Mouse (Mus musculus): ENCODE results near the gene Tram2. TPM values are rescaled to one million over a fixed set of nuclear protein-coding genes. Genes with fewer than 3 reads are reported as not detected.

Gene Tram2
- polyA plus RNA-seq, 1 experiment from 2014 or later = 8.6 TPM

GRCm38 (mm10) chr1:21069830-21070522 lies 9.1 kb downstream of the Tram2 start:
- no peak for ATAC-seq (ENCODE audit: low FRiP score, low TSS enrichment)
- 61% methylated on average over 12 of the region's 12 CpGs for WGBS
- H3K27me3 ChIP-seq (ENCODE audit: insufficient read depth, low read length) = no peaks in the 10 kb centered on the region
- no peak overlapping the region for H3K4me3 ChIP-seq (ENCODE audit: low read length)
- H3K9ac ChIP-seq (replicated peaks; ENCODE audit: low read length) = no peak overlapping the region
- H3K4me1 ChIP-seq (ENCODE audit: insufficient read depth, low read length) = peaks cover 46% of the 10 kb centered on the region
- H3K4me2 ChIP-seq (replicated peaks; ENCODE audit: low read depth, low read length) = 0 out of 2 replicates have a peak overlapping the region, but pooled peaks have one; percentile 4
- peak overlapping the region; percentile 44; the same call in 1 of the 2 replicates for H3K27ac ChIP-seq (ENCODE audit: low read length)
- peaks cover 5% of the 10 kb centered on the region; the same call in 1 of the 2 replicates for H3K9me3 ChIP-seq (ENCODE audit: low read length)
- peaks cover 17% of the 10 kb centered on the region; the same call in 1 of the 2 replicates for H3K36me3 ChIP-seq (ENCODE audit: insufficient read depth, low read length)

GRCm38 (mm10) chr1:21068491-21068890 lies 10.5 kb downstream of the Tram2 start:
- Histone ChIP-seq H3K27ac (ENCODE audit: low read length) (no peak overlapping the region), H3K4me1 (ENCODE audit: insufficient read depth, low read length) (peaks cover 31% of the 10 kb centered on the region), H3K9ac (replicated peaks; ENCODE audit: low read length) (no peak overlapping the region), H3K4me2 (replicated peaks; ENCODE audit: low read depth, low read length) (no peak overlapping the region), H3K9me3 (ENCODE audit: low read length) (peaks cover 5% of the 10 kb centered on the region; the same call in 1 of the 2 replicates), H3K4me3 (ENCODE audit: low read length) (no peak overlapping the region), H3K27me3 (ENCODE audit: insufficient read depth, low read length) (no peaks in the 10 kb centered on the region), H3K36me3 (ENCODE audit: insufficient read depth, low read length) (peaks cover 20% of the 10 kb centered on the region; the same call in 1 of the 2 replicates)
- no peak for ATAC-seq (ENCODE audit: low FRiP score, low TSS enrichment)
- WGBS = 36% methylated on average over 1 of the region's 1 CpGs

GRCm38 (mm10) chr1:21067536-21068221 lies 11.3 kb downstream of the Tram2 start:
- no peak overlapping the region for H3K4me2 ChIP-seq (replicated peaks; ENCODE audit: low read depth, low read length)
- H3K9ac ChIP-seq (replicated peaks; ENCODE audit: low read length) = no peak overlapping the region
- ATAC-seq (ENCODE audit: low FRiP score, low TSS enrichment) = no peak
- peaks cover 20% of the 10 kb centered on the region; the same call in 1 of the 2 replicates for H3K36me3 ChIP-seq (ENCODE audit: insufficient read depth, low read length)
- H3K4me1 ChIP-seq (ENCODE audit: insufficient read depth, low read length) = peaks cover 23% of the 10 kb centered on the region
- no peak overlapping the region for H3K4me3 ChIP-seq (ENCODE audit: low read length)
- H3K9me3 ChIP-seq (ENCODE audit: low read length) = peaks cover 5% of the 10 kb centered on the region; the same call in 1 of the 2 replicates
- WGBS = 90% methylated on average over 11 of the region's 11 CpGs
- no peaks in the 10 kb centered on the region for H3K27me3 ChIP-seq (ENCODE audit: insufficient read depth, low read length)
- no peak overlapping the region for H3K27ac ChIP-seq (ENCODE audit: low read length)

GRCm38 (mm10) chr1:21064153-21064552 lies 14.9 kb downstream of the Tram2 start:
- peaks cover 20% of the 10 kb centered on the region; the same call in 1 of the 2 replicates for H3K36me3 ChIP-seq (ENCODE audit: insufficient read depth, low read length)
- peaks cover 5% of the 10 kb centered on the region; the same call in 1 of the 2 replicates for H3K9me3 ChIP-seq (ENCODE audit: low read length)
- H3K27me3 ChIP-seq (ENCODE audit: insufficient read depth, low read length) = no peaks in the 10 kb centered on the region
- H3K27ac ChIP-seq (ENCODE audit: low read length) = no peak overlapping the region
- 96% methylated on average over 5 of the region's 5 CpGs for WGBS
- no peak overlapping the region for H3K9ac ChIP-seq (replicated peaks; ENCODE audit: low read length)
- no peak for ATAC-seq (ENCODE audit: low FRiP score, low TSS enrichment)
- no peak overlapping the region for H3K4me3 ChIP-seq (ENCODE audit: low read length)
- no peak overlapping the region for H3K4me2 ChIP-seq (replicated peaks; ENCODE audit: low read depth, low read length)
- H3K4me1 ChIP-seq (ENCODE audit: insufficient read depth, low read length) = peaks cover 13% of the 10 kb centered on the region

- ATAC-seq (ENCODE audit: low FRiP score, low TSS enrichment) = no peak
- Histone ChIP-seq H3K27me3 (ENCODE audit: insufficient read depth, low read length) (no peaks in the 10 kb centered on the region), H3K9ac (replicated peaks; ENCODE audit: low read length) (no peak overlapping the region), H3K27ac (ENCODE audit: low read length) (no peak overlapping the region), H3K36me3 (ENCODE audit: insufficient read depth, low read length) (peaks cover 14% of the 10 kb centered on the region; the same call in 1 of the 2 replicates), H3K4me3 (ENCODE audit: low read length) (no peak overlapping the region), H3K4me2 (replicated peaks; ENCODE audit: low read depth, low read length) (no peak overlapping the region), H3K9me3 (ENCODE audit: low read length) (peaks cover 8% of the 10 kb centered on the region; the same call in 1 of the 2 replicates), H3K4me1 (ENCODE audit: insufficient read depth, low read length) (no peaks in the 10 kb centered on the region)
- 87% methylated on average over 5 of the region's 5 CpGs for WGBS
Observed at GRCm38 (mm10) chr1:21059385-21060109, 19.5 kb downstream of the Tram2 start.

GRCm38 (mm10) chr1:21053009-21053408 lies 26.0 kb downstream of the Tram2 start:
- H3K27ac ChIP-seq (ENCODE audit: low read length) = no peak overlapping the region
- peaks cover 1% of the 10 kb centered on the region; the same call in 1 of the 2 replicates for H3K36me3 ChIP-seq (ENCODE audit: insufficient read depth, low read length)
- H3K9me3 ChIP-seq (ENCODE audit: low read length) = peaks cover 1% of the 10 kb centered on the region; the same call in 1 of the 2 replicates
- ATAC-seq (ENCODE audit: low FRiP score, low TSS enrichment) = no peak
- H3K4me3 ChIP-seq (ENCODE audit: low read length) = no peak overlapping the region
- 76% methylated on average over 9 of the region's 9 CpGs for WGBS
- H3K9ac ChIP-seq (replicated peaks; ENCODE audit: low read length) = no peak overlapping the region
- peaks cover 11% of the 10 kb centered on the region for H3K4me1 ChIP-seq (ENCODE audit: insufficient read depth, low read length)
- H3K27me3 ChIP-seq (ENCODE audit: insufficient read depth, low read length) = no peaks in the 10 kb centered on the region
- no peak overlapping the region for H3K4me2 ChIP-seq (replicated peaks; ENCODE audit: low read depth, low read length)

- Histone ChIP-seq H3K4me1 (ENCODE audit: insufficient read depth, low read length) (peaks cover 11% of the 10 kb centered on the region), H3K4me2 (replicated peaks; ENCODE audit: low read depth, low read length) (no peak overlapping the region)
Observed at GRCm38 (mm10) chr1:21052608-21053007, 26.4 kb downstream of the Tram2 start.

GRCm38 (mm10) chr1:21052132-21052545 lies 26.9 kb downstream of the Tram2 start:
- H3K36me3 ChIP-seq (ENCODE audit: insufficient read depth, low read length) = no peaks in the 10 kb centered on the region
- 0 out of 2 replicates have a peak overlapping the region, but pooled peaks have one; percentile 2 for H3K27ac ChIP-seq (ENCODE audit: low read length)
- WGBS = 54% methylated on average over 5 of the region's 5 CpGs
- no peak overlapping the region for H3K4me2 ChIP-seq (replicated peaks; ENCODE audit: low read depth, low read length)
- no peaks in the 10 kb centered on the region for H3K27me3 ChIP-seq (ENCODE audit: insufficient read depth, low read length)
- H3K9me3 ChIP-seq (ENCODE audit: low read length) = no peaks in the 10 kb centered on the region
- peaks cover 11% of the 10 kb centered on the region for H3K4me1 ChIP-seq (ENCODE audit: insufficient read depth, low read length)
- ATAC-seq (ENCODE audit: low FRiP score, low TSS enrichment) = peak; percentile 14; the same call in 1 of the 2 replicates
- H3K4me3 ChIP-seq (ENCODE audit: low read length) = no peak overlapping the region
- no peak overlapping the region for H3K9ac ChIP-seq (replicated peaks; ENCODE audit: low read length)

More at GRCm38 (mm10) chr1:21052608-21053007, 26.4 kb downstream of the Tram2 start:
- Histone ChIP-seq H3K4me3 (ENCODE audit: low read length) (no peak overlapping the region), H3K9me3 (ENCODE audit: low read length) (no peaks in the 10 kb centered on the region), H3K27me3 (ENCODE audit: insufficient read depth, low read length) (no peaks in the 10 kb centered on the region), H3K27ac (ENCODE audit: low read length) (0 out of 2 replicates have a peak overlapping the region, but pooled peaks have one; percentile 2), H3K36me3 (ENCODE audit: insufficient read depth, low read length) (no peaks in the 10 kb centered on the region), H3K9ac (replicated peaks; ENCODE audit: low read length) (no peak overlapping the region)
- 59% methylated on average over 5 of the region's 5 CpGs for WGBS
- peak; percentile 61 for ATAC-seq (ENCODE audit: low FRiP score, low TSS enrichment)

GRCm38 (mm10) chr1:21049005-21049404 lies 30.0 kb downstream of the Tram2 start:
- Histone ChIP-seq H3K27me3 (ENCODE audit: insufficient read depth, low read length) (no peaks in the 10 kb centered on the region), H3K36me3 (ENCODE audit: insufficient read depth, low read length) (no peaks in the 10 kb centered on the region), H3K4me2 (replicated peaks; ENCODE audit: low read depth, low read length) (no peak overlapping the region), H3K9me3 (ENCODE audit: low read length) (no peaks in the 10 kb centered on the region), H3K27ac (ENCODE audit: low read length) (no peak overlapping the region), H3K4me1 (ENCODE audit: insufficient read depth, low read length) (peaks cover 11% of the 10 kb centered on the region), H3K4me3 (ENCODE audit: low read length) (no peak overlapping the region), H3K9ac (replicated peaks; ENCODE audit: low read length) (no peak overlapping the region)
- ATAC-seq (ENCODE audit: low FRiP score, low TSS enrichment) = no peak
- 79% methylated on average over 5 of the region's 5 CpGs for WGBS

Measured in kidney, embryonic 16.5 days (tissue).